Mouse (Mus musculus) olfactory bulb, adult 2 months (tissue): ENCODE measurements around the gene Gm20661. TPM values are rescaled to one million over a fixed set of nuclear protein-coding genes. Genes with fewer than 3 reads are reported as not detected.

Experiments used
- H3K27ac ChIP-seq: fragments of 200-500 bp; 2 replicates; pipeline ENCODE4 v1.5.1; 2012; ENCODE audit warnings: low read depth, low read length; ENCODE audit not compliant: insufficient read depth
- H3K4me1 ChIP-seq: fragments of 200-500 bp; 2 replicates; pipeline ENCODE4 v1.6.1; 2012; ENCODE audit warnings: low read length; ENCODE audit not compliant: control insufficient read depth, insufficient read depth
- H3K4me3 ChIP-seq: fragments of 200-500 bp; 2 replicates; pipeline ENCODE4 v1.5.1; 2012; ENCODE audit warnings: mild to moderate bottlenecking, low read depth, low read length, moderate library complexity; ENCODE audit not compliant: insufficient read depth
- CTCF ChIP-seq: fragments of 200-500 bp; IDR thresholded peaks from 2 replicates; pipeline ENCODE4 v1.5.1; 2012; ENCODE audit warnings: low read depth, mild to moderate bottlenecking, low read length, moderate library complexity; ENCODE audit not compliant: insufficient read depth
- POLR2A ChIP-seq: fragments of 200-500 bp; IDR thresholded peaks from 2 replicates; pipeline ENCODE4 v1.6.1; 2012; ENCODE audit warnings: mild to moderate bottlenecking, low read depth, low read length, moderate library complexity; ENCODE audit not compliant: insufficient read depth
- WGBS: fragments of 180-500 bp; shearing (Covaris S2); methylation state at CpG from one replicate; pipeline ENCODE4 v1.1.7; 2018; 5-methylcytosine and 5-hydroxymethylcytosine counted together
- polyA plus RNA-seq: library from polyadenylated mRNA; stranded (reverse); fragments of >200 nt; gene quantifications from 2 replicates; pipeline ENCODE4 v1.2.4, GENCODE M21; 2012; ENCODE audit warnings: low replicate concordance; ENCODE audit not compliant: missing spikeins, insufficient read depth, insufficient read length

Gene Gm20661
- not detected in 2 replicates for polyA plus RNA-seq

- TF ChIP-seq POLR2A (no peak), CTCF (no peak)
- Histone ChIP-seq H3K4me1 (peaks cover 39% of the 10 kb centered on the region), H3K4me3 (no peak within 1 kb of the TSS), H3K27ac (peak within 1 kb of the TSS; percentile 69)
- 51% methylated on average over 14 of the region's 14 CpGs for WGBS
Measured at GRCm38 (mm10) chr9:107982681-107983346, at the start of gene Gm20661. Gene Gm20661 (plus strand): TSS chr9:107983058.

GRCm38 (mm10) chr9:107934146-107934545 lies 48.7 kb upstream of the Gm20661 start:
- TF ChIP-seq CTCF (no peak), POLR2A (no peak)
- 0 out of 2 replicates have a peak overlapping the region, but pooled peaks have one; percentile 3 for H3K27ac ChIP-seq

GRCm38 (mm10) chr9:107935374-107935773 lies 47.5 kb upstream of the Gm20661 start, which contains the start of gene Camkv:
Gene Camkv (plus strand): TSS chr9:107935674.
- Histone ChIP-seq H3K4me1 (peaks cover 49% of the 10 kb centered on the region), H3K4me3 (peak within 1 kb of the TSS; percentile 81), H3K27ac (peak within 1 kb of the TSS; percentile 79)
- TF ChIP-seq CTCF (no peak), POLR2A (no peak)
- 13% methylated on average over 3 of the region's 3 CpGs for WGBS

More at GRCm38 (mm10) chr9:107934146-107934545, 48.7 kb upstream of the Gm20661 start:
- Histone ChIP-seq H3K4me1 (peaks cover 41% of the 10 kb centered on the region), H3K4me3 (no peak overlapping the region)
- WGBS, result 56% methylated on average over 11 of the region's 11 CpGs

- under 1% methylated on average over 41 of the region's 41 CpGs for WGBS
Measured at GRCm38 (mm10) chr9:107935790-107936214, 47.1 kb upstream of the Gm20661 start.

GRCm38 (mm10) chr9:107936215-107936822 lies 46.5 kb upstream of the Gm20661 start:
- WGBS, result 5% methylated on average over 29 of the region's 29 CpGs
- H3K27ac ChIP-seq, result peak overlapping the region; percentile 79
- peak overlapping the region; percentile 81 for H3K4me3 ChIP-seq
- peaks cover 49% of the 10 kb centered on the region for H3K4me1 ChIP-seq
- TF ChIP-seq POLR2A, result no peak
- no peak for TF ChIP-seq CTCF

More at GRCm38 (mm10) chr9:107935790-107936214, 47.1 kb upstream of the Gm20661 start:
- H3K27ac ChIP-seq, result peak overlapping the region; percentile 79
- H3K4me3 ChIP-seq, result peak overlapping the region; percentile 81
- H3K4me1 ChIP-seq, result peaks cover 51% of the 10 kb centered on the region
- TF ChIP-seq CTCF (no peak), POLR2A (0 out of 2 replicates have a peak, but pooled peaks have one; percentile 27)

- Histone ChIP-seq H3K4me1 (peaks cover 44% of the 10 kb centered on the region), H3K4me3 (peak overlapping the region; percentile 81), H3K27ac (peak overlapping the region; percentile 54; the same call in 1 of the 2 replicates)
- TF ChIP-seq CTCF (no peak), POLR2A (no peak)
- WGBS, result 23% methylated on average over 3 of the region's 3 CpGs
Measured at GRCm38 (mm10) chr9:107936831-107937230, 46.0 kb upstream of the Gm20661 start.

GRCm38 (mm10) chr9:107947241-107948194 lies 35.3 kb upstream of the Gm20661 start:
- H3K4me1 ChIP-seq, result peaks cover 5% of the 10 kb centered on the region
- H3K27ac ChIP-seq, result no peak overlapping the region
- WGBS, result 77% methylated on average over 31 of the region's 31 CpGs
- H3K4me3 ChIP-seq, result no peak overlapping the region
- TF ChIP-seq CTCF (no peak), POLR2A (no peak)

- 79% methylated on average over 13 of the region's 13 CpGs for WGBS
- Histone ChIP-seq H3K4me1 (peaks cover 5% of the 10 kb centered on the region), H3K27ac (no peak overlapping the region), H3K4me3 (no peak overlapping the region)
- TF ChIP-seq CTCF (no peak), POLR2A (no peak)
Measured at GRCm38 (mm10) chr9:107949184-107949921, 33.5 kb upstream of the Gm20661 start.
